ENCODE assay signal across 9 mouse cellular contexts in the genomic region with DNA sequence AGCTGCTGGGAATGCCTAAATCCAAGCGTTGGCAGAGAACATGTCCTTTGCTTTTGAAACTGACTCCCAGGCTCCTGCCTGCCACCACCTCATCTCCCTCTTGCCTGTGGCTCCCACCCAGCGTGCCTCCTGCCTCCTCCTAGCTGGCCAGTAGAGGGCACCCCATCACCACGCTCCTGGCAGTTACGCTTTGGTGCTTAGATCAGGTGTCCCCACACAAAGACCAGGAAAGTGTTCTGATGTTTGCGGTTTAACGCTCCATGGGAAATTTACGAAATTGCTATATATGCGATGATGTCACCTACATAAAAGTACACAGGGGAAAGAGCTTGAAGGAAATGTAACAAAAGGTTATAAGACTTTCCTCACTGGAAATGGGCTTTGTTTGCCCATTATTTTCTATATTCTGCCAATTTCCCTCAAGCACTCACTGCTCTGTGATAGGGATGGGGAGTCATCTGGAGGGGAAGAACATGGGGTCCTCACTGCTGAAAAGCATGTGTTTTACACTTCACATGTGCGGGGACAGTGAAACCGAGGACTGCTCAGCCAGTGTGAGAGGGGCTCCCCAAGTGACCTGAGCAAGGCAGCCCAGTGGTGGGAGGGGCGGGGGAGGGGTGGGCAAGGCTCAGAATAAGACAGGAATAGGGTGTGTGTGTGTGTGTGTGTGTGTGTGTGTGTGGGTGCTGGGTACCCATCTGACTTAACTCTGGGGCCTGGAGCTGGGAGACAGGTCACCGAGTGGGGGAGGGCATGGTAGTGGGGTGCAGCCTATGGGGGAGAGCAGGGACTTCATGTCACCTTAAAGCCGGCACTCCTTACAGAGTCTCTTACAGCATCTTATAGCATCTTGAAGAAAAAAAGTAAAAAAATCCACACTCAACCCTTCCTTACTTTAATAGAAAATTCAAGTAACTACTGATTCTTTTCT.
A peak's percentile ranks its signal among the peaks of the same experiment; 100 is the strongest.
DNase-seq lines count a peak whose midpoint lies in the region; ATAC-seq and TF ChIP-seq lines count a peak whose summit lies in the region.
"Had no signal": no experiment of that assay in that cellular context is flagged by ENCODE, and none has a peak within 500 bp of the region (broad histone marks: within the 10 kb centered on the region; RNA-seq: fewer than 3 reads in every experiment).

No protein-coding gene starts in this region.

- WGBS in forebrain, embryonic 11.5 days, result 23% methylated on average over 13 of the region's 13 CpGs
- 34% methylated on average over 13 of the region's 13 CpGs for WGBS in liver, embryonic 15.5 days (ENCODE audit: insufficient replicate concordance)
- WGBS in neural tube, embryonic 13.5 days, result 26% methylated on average over 13 of the region's 13 CpGs
- 37% methylated on average over 13 of the region's 13 CpGs for WGBS in stomach, postnatal 0 days

- dilution Hi-C loops in CH12.LX (cut with MboI; ENCODE audit: extremely low pct_ligation_motif_present, extremely low pct_unique_long_range_greater_than_20kb, low sequenced_read_pairs), result no loop called here

- H3K9me3 ChIP-seq in CH12.LX (replicated peaks; ENCODE audit: low read length), result peaks cover 2% of the 10 kb centered on the region
- H3K9me3 ChIP-seq in forebrain, embryonic 11.5 days (ENCODE audit: control insufficient read depth, low read length), result no peaks in the 10 kb centered on the region
- H3K9me3 ChIP-seq in liver, embryonic 15.5 days (replicated peaks), result no peaks in the 10 kb centered on the region
- no peaks in the 10 kb centered on the region for H3K9me3 ChIP-seq in neural tube, embryonic 13.5 days
- no peaks in the 10 kb centered on the region for H3K9me3 ChIP-seq in stomach, postnatal 0 days (ENCODE audit: control insufficient read depth, low read length)
- H3K9me3 ChIP-seq: heart, embryonic 13.5 days had no signal

- TF ChIP-seq POLR2A in CH12.LX (IDR thresholded peaks at IDR 0.05; ENCODE audit: low read depth, low read length), result no peak

- H3K27ac ChIP-seq in CH12.LX (ENCODE audit: insufficient read depth, low read depth), result no peak overlapping the region
- H3K27ac ChIP-seq in forebrain, embryonic 11.5 days (ENCODE audit: low read depth, low read length), result no peak overlapping the region
- H3K27ac ChIP-seq in liver, embryonic 15.5 days (replicated peaks), result peak overlapping the region; percentile 38; the same call in 1 of the 2 replicates
- peak overlapping the region; percentile 78 for H3K27ac ChIP-seq in neural tube, embryonic 13.5 days (replicated peaks)
- no peak overlapping the region for H3K27ac ChIP-seq in stomach, postnatal 0 days (replicated peaks)
- H3K27ac ChIP-seq: heart, embryonic 13.5 days had no signal

- H3K4me1 ChIP-seq in CH12.LX (ENCODE audit: control insufficient read depth in 1 of 2, insufficient read depth in 2 of 2), result peaks cover 19 to 40% of the 10 kb centered on the region in 2 experiments
- H3K4me1 ChIP-seq in forebrain, embryonic 11.5 days (replicated peaks; ENCODE audit: control insufficient read depth, insufficient read depth, low read length), result no peaks in the 10 kb centered on the region
- H3K4me1 ChIP-seq in liver, embryonic 15.5 days (replicated peaks), result peaks cover 25% of the 10 kb centered on the region
- H3K4me1 ChIP-seq in neural tube, embryonic 13.5 days (replicated peaks), result peaks cover 28% of the 10 kb centered on the region
- H3K4me1 ChIP-seq in stomach, postnatal 0 days (replicated peaks; ENCODE audit: control insufficient read depth, insufficient read depth), result no peaks in the 10 kb centered on the region

- H3K9ac ChIP-seq in CH12.LX (ENCODE audit: insufficient read depth, low read depth), result no peak overlapping the region
- no peak overlapping the region for H3K9ac ChIP-seq in forebrain, embryonic 11.5 days (ENCODE audit: low read length)
- H3K9ac ChIP-seq in liver, embryonic 15.5 days, result no peak overlapping the region
- 0 out of 2 replicates have a peak overlapping the region, but pooled peaks have one; percentile 38 for H3K9ac ChIP-seq in neural tube, embryonic 13.5 days
- H3K9ac ChIP-seq in stomach, postnatal 0 days (ENCODE audit: low read length), result no peak overlapping the region
- H3K9ac ChIP-seq: heart, embryonic 13.5 days had no signal

- DNase-seq in CH12.LX (ENCODE audit: extremely low read depth), result peak; percentile 76
- peak; percentile 77 for DNase-seq in c-Kit-positive CD71-negative TER-119-negative erythroid progenitor cells, embryonic 14.5 days (ENCODE audit: low read depth)
- DNase-seq in forebrain, embryonic 11.5 days (ENCODE audit: low spot score), result peak; percentile 91
- DNase-seq in heart, postnatal 14 days, result peak; percentile 87 to 91
- DNase-seq in kidney, postnatal 4 days, result peak; percentile 91
- peak; percentile 88 for DNase-seq in stomach, postnatal 0 days (ENCODE audit: low spot score)

- intact Hi-C loops in heart, postnatal 14 days (cut with DNase I), result loop anchor here (1.0 to 10.0 kb wide), 8 partner anchors 50 to 813 kb away; no protein-coding TSS in a partner anchor

- no peak overlapping the region for H3K4me3 ChIP-seq in CH12.LX (replicated peaks in 1 of 3; ENCODE audit: low read depth in 2 of 3, low read length in 2 of 3, poor library complexity in 1 of 3)
- no peak overlapping the region for H3K4me3 ChIP-seq in forebrain, embryonic 11.5 days (ENCODE audit: low read depth, low read length)
- H3K4me3 ChIP-seq in liver, embryonic 15.5 days (replicated peaks), result no peak overlapping the region
- H3K4me3 ChIP-seq in neural tube, embryonic 13.5 days, result no peak overlapping the region
- H3K4me3 ChIP-seq in stomach, postnatal 0 days (ENCODE audit: low read depth, low read length), result no peak overlapping the region
- H3K4me3 ChIP-seq: heart, embryonic 13.5 days had no signal

- no peak overlapping the region for H3K4me2 ChIP-seq in CH12.LX (ENCODE audit: insufficient read depth, low read depth, poor library complexity, severe bottlenecking)
- H3K4me2 ChIP-seq in forebrain, embryonic 11.5 days (ENCODE audit: low read depth, low read length, severe bottlenecking), result no peak overlapping the region
- H3K4me2 ChIP-seq in liver, embryonic 15.5 days, result no peak overlapping the region
- H3K4me2 ChIP-seq in neural tube, embryonic 13.5 days, result no peak overlapping the region
- H3K4me2 ChIP-seq in stomach, postnatal 0 days (replicated peaks; ENCODE audit: low read depth), result no peak overlapping the region
- H3K4me2 ChIP-seq: heart, embryonic 13.5 days had no signal

- peak; percentile 14; the same call in 1 of the 2 replicates for TF ChIP-seq EP300 in CH12.LX (IDR thresholded peaks at IDR 0.05; ENCODE audit: low read length)
- TF ChIP-seq EP300 in stomach, postnatal 0 days (optimal IDR thresholded peaks at IDR 0.05), result no peak

- TF ChIP-seq RAD21 in CH12.LX (IDR thresholded peaks at IDR 0.05; ENCODE audit: low read depth, low read length), result peak; percentile 99

- in situ Hi-C loops in CH12.LX (cut with MboI; ENCODE audit: low pct_ligation_motif_present, low pct_unique_long_range_greater_than_20kb, low sequenced_read_pairs), result loop anchor here (5.0 kb wide), 1 partner anchor 130 kb away; no protein-coding TSS in a partner anchor

- no peaks in the 10 kb centered on the region for H3K27me3 ChIP-seq in CH12.LX (replicated peaks)
- H3K27me3 ChIP-seq in forebrain, embryonic 11.5 days (ENCODE audit: control insufficient read depth, insufficient read depth, low read length), result no peaks in the 10 kb centered on the region
- H3K27me3 ChIP-seq in liver, embryonic 15.5 days, result no peaks in the 10 kb centered on the region
- no peaks in the 10 kb centered on the region for H3K27me3 ChIP-seq in neural tube, embryonic 13.5 days
- no peaks in the 10 kb centered on the region for H3K27me3 ChIP-seq in stomach, postnatal 0 days (ENCODE audit: control insufficient read depth, insufficient read depth, low read length)
- H3K27me3 ChIP-seq: heart, embryonic 13.5 days had no signal

- H3K79me2 ChIP-seq in CH12.LX (replicated peaks; ENCODE audit: control insufficient read depth, extremely low read depth, insufficient read depth, poor library complexity, severe bottlenecking), result no peaks in the 10 kb centered on the region

- ATAC-seq in forebrain, embryonic 11.5 days (replicated peaks; ENCODE audit: low FRiP score), result peak; percentile 66; the same call in 1 of the 2 replicates
- ATAC-seq in liver, embryonic 15.5 days (ENCODE audit: insufficient read depth), result peak; percentile 58
- peak; percentile 78 for ATAC-seq in neural tube, embryonic 13.5 days (ENCODE audit: low read depth)
- ATAC-seq in stomach, postnatal 0 days (ENCODE audit: low FRiP score, low TSS enrichment), result peak; percentile 80

- peaks cover 17 to 42% of the 10 kb centered on the region in 2 experiments for H3K36me3 ChIP-seq in CH12.LX (replicated peaks in 1 of 2; ENCODE audit: control insufficient read depth in 1 of 2, insufficient read depth in 1 of 2, low read length in 1 of 2)
- H3K36me3 ChIP-seq in forebrain, embryonic 11.5 days (ENCODE audit: control insufficient read depth, insufficient read depth, low read length), result peaks cover 5% of the 10 kb centered on the region; the same call in 1 of the 2 replicates
- peaks cover 28% of the 10 kb centered on the region for H3K36me3 ChIP-seq in liver, embryonic 15.5 days (replicated peaks)
- peaks cover 82% of the 10 kb centered on the region for H3K36me3 ChIP-seq in neural tube, embryonic 13.5 days
- H3K36me3 ChIP-seq in stomach, postnatal 0 days (ENCODE audit: control insufficient read depth, insufficient read depth, low read length), result peaks cover 10% of the 10 kb centered on the region; the same call in 1 of the 2 replicates

- peak; percentile 79 to 96 for TF ChIP-seq CTCF in CH12.LX (conservative IDR thresholded peaks at IDR 0.05 in 1 of 2, IDR thresholded peaks at IDR 0.05 in 1 of 2; ENCODE audit: low read depth in 2 of 2, low read length in 2 of 2)
- TF ChIP-seq CTCF in stomach, postnatal 0 days (IDR thresholded peaks at IDR 0.05; ENCODE audit: low read depth), result peak; percentile 100

TF ChIP-seq in CH12.LX, 34 proteins besides CTCF, POLR2A, EP300 and RAD21:
- TF ChIP-seq RCOR1 (conservative IDR thresholded peaks at IDR 0.05; ENCODE audit: low read depth, low read length) (no peak), PAX5 (IDR thresholded peaks at IDR 0.05; ENCODE audit: low read length) (no peak), JUND (conservative IDR thresholded peaks at IDR 0.05; ENCODE audit: low read depth, low read length) (0 out of 2 replicates have a peak, but pooled peaks have one; percentile 11), IRF4 (IDR thresholded peaks at IDR 0.05; ENCODE audit: low read depth, low read length) (peak; percentile 33; the same call in 1 of the 2 replicates), ZC3H11A (IDR thresholded peaks at IDR 0.05; ENCODE audit: low read depth, low read length) (peak; percentile 50; the same call in 1 of the 2 replicates), ETS1 (conservative IDR thresholded peaks at IDR 0.05; ENCODE audit: low read depth, low read length) (peak; percentile 54), SMC3 (IDR thresholded peaks at IDR 0.05; ENCODE audit: low read depth, low read length) (peak; percentile 96), MAZ (IDR thresholded peaks at IDR 0.05; ENCODE audit: low read depth, low read length) (0 out of 2 replicates have a peak, but pooled peaks have one; percentile 42)

Comparison
In these comparisons a context has a peak if more than half of its experiments do, and no peak if none do; other contexts are left out.
1. H3K27ac ChIP-seq: peak in liver, embryonic 15.5 days (single experiment) and neural tube, embryonic 13.5 days (single experiment); none in CH12.LX (single experiment), forebrain, embryonic 11.5 days (single experiment) and stomach, postnatal 0 days (single experiment).
2. Peak in every context shown above with its lines, with median percentiles within 50 percentile points of each other: DNase-seq and ATAC-seq.